Mouse (Mus musculus) cerebellum, adult 11-12 months (tissue): ENCODE measurements around the gene Sae1.

ENCODE experiments used
- DNase-seq: peaks from one replicate; pipeline ENCODE4 v3.0.0; 2022

The Sae1 gene

DNA sequence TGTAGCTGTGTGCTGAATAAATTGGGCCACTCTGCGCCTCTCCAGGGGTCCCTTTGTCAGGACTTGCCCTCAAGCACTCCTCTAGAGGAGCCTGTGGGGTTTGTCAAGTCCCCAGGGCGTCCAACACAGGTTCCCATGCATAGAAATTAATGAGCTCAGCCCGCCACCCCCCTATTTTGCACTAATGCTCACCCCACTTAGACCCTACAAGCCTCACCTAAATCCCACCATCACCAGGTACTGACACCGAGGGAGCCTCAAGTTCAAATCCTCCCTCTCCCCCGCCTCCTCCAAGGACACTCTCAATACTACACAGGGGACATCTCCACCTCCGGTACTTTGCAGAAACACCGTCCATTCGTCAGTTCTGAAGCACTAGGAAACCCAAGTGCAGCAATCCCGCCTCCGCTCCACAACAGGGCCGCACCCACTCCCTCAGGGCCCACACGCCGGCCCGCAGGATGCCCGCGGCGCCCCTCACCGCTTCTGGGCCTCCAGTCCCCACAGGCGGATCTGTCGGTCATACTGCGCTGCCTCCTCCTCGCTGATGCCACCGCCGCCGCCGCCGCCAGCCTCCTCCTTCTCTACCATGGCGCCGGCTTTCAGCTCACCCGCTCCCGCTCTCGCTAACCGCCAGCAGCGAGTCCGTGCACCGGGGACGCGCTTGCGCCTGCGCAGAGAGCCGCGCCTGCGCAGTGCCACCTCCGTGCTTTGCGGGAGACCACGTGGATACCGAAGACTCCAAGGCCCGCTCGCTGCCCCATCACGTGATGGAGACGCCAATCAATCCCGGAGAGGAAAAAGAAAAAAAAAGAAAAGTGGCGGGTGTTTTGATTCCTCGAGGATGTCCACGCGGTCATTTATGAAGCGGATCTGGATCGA is at the start of gene Sae1:
Sae1 (minus strand) TSS at position 647 of the 882 bp plus-strand sequence.
- DNase-seq: peak; percentile 99

DNA sequence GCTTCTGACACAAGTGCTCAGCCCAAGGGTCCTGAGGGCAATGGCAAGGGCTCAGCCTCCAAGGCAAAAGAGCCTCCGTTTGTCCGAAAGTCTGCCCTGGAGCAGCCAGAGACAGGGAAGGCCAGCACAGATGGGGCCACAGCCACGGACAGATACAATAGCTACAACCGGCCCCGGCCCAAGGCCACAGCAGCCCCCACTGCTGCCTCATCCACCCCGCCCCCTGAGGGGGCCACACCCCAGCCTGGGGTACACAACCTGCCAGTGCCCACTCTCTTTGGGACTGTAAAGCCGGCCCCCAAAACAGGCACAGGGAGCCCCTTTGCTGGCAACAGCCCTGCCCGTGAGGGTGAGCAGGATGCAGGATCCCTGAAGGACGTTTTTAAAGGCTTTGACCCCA is 47.5 kb upstream of the Sae1 start:
- no peak for DNase-seq

DNA sequence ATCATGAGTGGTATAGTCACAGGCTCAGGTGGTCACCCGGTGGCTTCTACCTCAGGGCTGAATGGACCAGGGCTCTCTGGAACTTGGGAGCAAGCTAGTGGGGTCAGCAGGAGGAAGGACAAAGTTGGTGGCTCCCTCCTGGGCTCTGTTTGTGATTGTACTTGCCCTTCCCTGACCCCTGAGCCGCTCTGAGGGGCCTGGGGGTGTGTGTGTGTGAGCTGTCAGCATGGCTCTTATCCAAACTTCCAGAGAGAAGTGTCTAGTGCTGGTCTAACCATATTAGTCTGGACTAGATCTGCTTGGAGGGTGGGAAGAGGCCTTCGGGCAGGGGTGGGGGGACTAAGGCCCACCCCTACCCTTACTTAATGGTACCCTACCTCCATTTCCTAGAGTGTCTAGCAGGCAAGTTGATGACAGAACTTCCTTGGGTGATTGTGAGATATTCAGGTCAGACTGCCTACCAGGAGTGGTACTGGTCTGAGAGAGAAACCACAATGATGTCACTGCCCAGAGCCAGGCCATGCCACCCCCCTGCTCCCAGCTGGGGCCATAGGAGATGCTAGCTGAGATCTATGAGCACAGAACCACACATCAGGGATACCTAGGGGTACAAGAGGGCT is 45.9 kb upstream of the Sae1 start:
- no peak for DNase-seq

DNA sequence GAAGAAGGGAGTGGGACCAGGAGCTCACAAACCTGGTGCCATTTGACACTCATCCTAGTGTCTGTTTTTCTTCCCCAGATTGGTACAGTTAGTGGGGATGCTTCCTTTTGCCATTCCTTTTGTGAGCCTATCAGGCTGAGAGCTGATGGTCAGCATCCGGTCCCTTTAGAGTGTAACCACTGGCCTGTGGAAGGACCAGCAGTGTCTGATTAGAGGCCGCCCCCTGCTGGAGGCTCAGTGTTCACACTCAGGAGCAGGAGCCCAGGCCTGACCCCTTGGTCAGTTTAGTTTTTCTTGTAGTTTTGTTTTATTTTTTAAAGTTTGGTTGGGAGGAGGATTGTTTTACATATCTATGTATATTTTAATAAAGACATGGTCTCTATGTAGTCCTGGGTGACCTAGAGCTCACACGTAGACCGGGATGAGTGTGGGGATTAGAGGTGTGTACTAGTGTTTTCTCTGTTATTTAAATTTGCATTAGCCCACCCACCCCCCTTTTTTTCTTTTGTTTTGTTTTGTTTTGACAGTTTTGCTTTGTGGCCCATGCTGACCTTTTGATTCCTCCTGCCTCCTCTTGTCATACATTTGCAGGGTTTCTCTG is 38.6 kb upstream of the Sae1 start:
- DNase-seq: peak; percentile 66

DNA sequence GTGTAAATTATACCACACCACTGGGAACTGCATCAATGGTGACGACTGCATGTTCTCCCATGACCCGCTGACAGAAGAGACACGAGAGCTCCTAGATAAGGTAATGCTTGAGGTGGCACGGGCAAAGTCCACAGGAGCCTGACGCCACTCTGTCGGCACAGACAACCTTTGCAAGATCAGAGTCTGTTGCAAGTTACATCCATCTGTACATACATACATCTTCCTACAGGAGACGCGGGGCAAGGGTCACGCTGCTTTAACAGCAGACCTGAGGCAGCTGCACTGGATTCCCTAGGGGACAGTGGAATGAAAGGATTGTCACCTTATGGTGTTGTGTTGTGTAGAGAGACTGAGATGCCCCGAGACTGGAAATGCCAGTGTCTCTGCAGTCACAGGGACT is 38.1 kb upstream of the Sae1 start:
- no peak for DNase-seq

DNA sequence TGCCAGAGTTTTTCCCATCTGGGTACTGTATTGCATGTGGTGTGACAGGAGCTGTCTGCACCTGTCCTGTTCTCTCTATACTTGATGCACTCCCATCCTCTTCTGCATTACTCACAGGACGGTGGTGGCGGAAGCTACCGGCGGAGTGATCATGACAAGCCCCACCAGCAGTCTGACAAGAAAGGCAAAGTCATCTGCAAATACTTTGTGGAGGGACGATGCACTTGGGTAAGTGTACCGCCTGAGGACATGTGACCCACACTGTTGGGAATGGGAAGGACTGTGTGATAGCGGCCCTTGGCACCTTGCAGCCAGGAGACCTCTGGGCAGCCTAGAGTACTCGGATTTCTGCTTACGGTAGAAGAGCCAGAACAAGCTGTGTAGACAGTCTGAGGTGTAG is 36.1 kb upstream of the Sae1 start:
- no peak for DNase-seq

GRCm38 (mm10) chr7:16422222-16422856 is 34.7 kb upstream of the Sae1 start:
- DNase-seq: no peak

- no peak for DNase-seq
Measured at GRCm38 (mm10) chr7:16420493-16421118, 33.0 kb upstream of the Sae1 start.

DNA sequence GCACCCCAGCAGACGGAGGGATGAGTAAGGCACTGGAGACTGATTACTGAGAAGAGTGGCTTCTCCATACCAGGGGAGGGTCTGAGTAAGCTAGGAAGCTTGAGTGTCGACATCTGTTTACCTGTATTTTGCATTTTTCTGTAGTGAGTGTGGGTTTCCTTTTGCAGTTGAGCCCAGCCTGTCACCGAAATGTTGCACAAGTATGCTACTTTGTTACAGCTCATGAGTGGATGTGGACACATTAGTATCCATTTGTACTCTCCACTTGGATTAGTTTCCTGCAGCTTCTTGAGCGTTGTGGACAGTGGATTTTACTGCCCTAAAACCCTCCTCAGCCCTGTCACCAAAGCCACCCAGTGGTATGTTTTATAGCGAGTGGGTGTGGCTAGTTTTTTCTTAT is 31.1 kb upstream of the Sae1 start:
- no peak for DNase-seq

GRCm38 (mm10) chr7:16417141-16417771 is 29.6 kb upstream of the Sae1 start:
- no peak for DNase-seq

DNA sequence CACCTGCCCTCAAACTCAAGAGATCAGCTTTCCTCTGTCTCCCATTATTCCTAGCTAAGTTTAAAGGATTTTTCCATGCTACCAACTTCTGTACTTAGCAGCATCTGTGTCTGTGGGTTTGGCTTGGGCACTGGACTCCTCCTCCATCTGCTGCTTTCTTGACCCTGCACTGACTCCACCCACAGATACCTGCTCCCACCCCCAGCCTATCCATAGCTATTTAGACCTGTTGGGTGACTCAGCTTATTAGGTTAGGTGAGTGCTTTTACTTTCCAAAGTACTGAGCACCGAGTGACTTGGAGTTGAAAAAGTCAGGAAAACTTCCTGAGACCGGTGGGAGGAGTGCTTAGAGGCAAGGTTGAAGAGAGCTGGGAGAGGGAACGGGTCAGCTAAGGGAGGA is 27.8 kb upstream of the Sae1 start:
- no peak for DNase-seq

DNA sequence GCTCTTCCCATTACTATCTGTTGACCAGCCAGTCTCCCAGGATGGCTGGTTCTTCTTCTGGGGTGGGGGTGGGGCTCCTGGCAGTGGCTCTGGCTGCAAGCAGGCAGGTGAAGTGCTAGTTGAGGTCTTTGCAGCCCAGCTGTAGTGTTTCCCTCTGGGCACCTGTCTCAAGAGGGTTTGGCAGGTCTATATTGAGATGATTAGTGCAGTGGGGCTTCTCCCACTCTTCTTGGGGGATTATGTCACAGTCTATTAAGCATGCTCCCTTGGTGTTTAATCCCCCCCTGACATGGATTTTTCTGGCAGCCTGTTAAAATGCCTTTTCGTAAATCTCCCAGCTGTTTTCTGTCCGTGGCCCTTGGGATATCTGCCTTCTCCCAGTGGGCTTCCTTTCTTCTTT is 25.3 kb upstream of the Sae1 start:
- DNase-seq: no peak

DNA sequence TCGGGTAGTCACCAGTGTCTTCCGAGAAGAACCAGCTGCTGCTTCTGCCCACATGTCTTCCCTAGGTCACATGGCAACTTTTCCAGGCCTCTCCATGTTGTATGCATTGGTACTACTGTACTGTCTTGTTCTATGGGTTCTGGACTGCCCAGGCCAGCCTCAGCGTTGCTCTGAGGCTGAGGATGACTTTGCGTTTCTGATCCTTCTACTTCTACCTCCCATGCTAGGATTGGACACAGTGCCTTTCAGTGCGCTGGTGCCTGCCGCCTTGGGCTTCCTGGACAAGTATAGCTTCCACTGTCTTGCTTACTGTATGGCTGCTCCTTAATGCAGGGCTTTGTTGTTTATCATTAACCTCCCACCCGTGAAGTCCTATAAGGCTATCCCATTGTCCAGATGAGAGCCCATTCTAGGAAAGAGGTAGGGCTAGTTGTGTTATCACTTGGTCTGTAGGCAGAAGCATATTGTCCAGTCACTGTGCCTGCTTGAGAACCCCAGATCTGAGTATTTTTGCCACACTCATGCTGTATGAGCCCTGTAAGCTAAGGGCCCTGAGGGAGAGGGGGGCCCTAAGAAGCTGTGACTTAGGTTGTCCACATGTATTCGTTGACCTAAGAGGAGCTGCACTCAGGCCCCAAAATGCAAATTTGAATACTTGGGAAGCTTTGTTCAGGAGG is 24.8 kb upstream of the Sae1 start:
- DNase-seq: no peak

DNA sequence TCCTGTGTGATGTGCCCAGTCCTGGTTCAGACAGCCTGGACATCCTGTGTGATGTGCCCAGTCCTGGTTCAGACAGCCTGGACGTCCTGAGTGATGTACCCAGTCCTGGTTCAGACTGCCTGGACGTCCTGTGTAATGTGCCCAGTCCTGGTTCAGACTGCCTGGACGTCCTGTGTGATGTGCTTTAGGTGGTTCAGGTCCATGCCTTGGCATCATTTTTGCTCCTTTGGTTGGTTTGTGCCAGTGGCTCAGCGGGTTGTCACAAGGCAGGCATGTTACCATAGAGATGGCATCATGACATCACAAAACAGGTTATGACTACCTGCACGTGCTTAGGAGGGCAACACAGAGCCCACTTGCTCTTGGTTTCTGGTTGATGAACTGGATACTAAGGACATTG is 23.5 kb upstream of the Sae1 start:
- DNase-seq: no peak

GRCm38 (mm10) chr7:16406978-16407377 is 19.4 kb upstream of the Sae1 start:
- no peak for DNase-seq

DNA sequence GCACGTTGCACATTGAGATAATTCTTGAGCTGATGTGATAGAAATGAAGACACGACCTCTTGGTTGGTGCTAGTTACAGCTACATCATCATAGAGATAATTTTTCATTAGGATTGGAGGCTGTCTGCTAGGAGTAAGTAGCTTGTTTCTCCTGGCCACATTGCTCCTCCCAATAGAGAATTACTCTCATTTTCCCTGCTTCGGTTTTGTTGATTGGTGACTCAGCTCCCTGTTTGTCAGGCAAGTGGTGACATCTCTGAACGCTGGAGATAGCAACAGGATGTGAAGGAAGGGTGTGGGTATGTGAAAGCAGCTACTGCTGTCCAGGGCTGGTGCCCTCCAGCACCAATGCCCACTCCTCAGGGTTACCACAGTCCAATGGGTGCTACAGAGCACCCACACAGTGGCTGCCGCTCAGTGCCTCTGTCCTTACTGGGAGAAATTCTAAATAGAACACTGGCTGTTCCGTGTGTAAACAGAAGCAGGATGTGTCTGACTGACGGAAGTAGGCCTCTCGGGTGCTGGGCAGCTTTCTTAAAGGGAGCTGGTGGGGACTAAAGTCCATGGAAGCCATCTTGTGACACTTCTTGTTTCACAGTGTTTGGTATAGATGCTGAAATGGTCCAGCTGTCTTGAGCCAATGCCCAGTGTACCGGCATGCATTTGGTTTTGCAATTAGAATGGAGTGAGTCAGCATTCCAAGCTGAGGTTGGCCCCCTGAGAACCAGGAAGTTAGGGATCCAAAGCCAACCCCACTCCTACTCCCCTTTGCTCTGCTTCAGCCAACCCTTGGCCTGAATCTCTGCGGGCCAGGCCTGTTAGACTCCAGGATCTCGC is 18.1 kb upstream of the Sae1 start:
- DNase-seq: no peak

DNA sequence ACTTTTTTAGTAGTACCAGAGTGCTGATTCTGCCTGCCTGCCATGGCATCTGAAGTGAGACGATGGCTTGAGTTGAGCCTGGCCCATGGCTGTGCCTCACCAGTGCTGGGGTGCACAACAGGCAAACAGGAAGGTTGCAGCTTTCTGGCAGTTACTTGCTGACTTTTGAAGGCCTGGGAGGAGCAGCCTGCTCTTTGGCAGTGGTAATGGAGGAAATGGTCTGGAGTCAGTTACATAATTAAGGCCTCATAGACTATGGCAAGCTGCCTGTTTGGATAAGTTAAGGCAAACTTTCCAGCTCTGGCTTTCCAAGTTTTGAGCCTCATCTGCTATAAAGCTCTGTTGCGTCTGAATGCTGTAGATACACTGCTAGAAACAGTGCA is 17.5 kb upstream of the Sae1 start:
- DNase-seq: peak; percentile 51

DNA sequence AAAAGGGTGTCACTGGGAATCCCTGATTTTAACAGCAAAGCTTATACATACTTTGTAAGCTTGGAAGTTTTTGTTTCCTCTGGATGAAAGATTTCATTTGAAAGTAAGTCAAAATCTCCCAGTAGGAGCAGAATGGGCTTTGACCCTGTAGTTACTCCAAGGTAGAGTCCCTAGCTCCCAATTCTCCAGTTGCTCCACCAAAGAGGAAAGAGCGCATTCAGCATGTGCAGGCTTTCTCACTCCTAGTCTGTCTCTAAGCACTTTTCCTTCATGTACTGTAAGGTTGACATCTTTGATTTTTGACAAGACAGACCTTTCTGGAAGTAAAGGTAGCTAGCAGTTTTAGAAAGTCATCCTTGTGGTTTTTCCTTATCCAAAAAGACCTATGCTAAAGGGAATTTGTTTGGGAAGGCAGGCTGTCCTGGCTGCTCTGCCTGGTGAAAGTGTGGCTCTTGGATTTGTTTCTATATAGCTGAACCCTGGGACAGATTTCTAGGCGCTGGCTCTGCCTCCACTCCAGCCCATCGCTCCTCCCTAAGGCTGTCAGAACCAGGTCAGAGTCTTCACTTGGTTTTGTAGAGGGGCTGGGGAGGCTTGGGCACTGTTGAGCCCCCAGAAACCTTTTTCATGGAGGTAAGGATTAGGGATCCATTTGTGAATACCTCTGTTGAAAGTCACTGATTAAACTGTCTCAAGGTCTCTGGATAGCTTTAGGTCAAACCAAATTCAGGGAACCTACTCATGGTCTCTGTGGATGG is 16.9 kb upstream of the Sae1 start:
- no peak for DNase-seq

DNA sequence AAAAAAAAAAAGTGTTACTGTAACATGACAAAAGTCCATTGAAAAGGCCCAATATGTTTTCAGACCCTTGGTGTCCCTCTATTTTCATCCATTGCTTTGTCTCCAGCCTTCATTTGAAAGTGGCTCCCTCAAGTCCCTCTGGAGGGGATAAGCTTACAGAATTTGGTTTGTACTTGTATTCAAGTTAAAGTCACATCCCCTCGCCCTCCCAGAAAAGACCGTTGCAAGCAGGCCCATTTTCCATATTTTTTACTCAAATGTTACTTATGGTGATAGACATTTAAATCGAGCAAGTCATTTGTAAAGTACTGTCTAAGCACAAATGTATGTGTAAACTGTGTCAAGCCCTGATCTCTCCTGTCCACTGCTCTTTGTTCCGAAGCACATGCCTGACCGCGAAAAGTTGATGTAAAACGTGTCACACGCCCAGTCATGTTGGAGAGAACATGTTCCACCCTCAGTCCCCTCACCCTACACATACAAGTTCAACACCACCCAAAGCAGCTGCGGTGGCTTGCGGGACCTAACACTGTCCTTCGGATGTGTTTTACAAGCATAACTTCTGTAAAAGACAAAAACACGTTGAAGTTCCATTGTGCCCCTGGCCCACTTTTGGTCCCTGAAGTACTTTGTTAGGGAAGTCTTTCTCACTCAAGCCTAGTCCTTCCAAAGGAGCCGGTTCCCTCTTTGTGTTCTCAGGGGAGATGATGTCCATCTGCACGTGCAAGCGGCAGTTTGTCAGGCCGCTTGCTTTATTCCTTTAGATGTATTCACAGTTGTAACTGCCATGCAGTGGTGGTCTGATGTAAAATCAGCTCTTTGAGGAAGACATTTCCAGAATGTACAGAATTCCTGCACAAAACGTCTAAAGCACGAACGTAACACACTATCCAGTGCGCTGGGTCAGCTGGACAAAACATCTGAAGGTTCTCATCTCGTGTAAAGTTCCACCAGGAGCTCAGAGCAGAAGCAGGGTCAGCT is 15.7 kb upstream of the Sae1 start:
- no peak for DNase-seq
